Mouse (Mus musculus): ENCODE data around the gene Hpd.
A peak's percentile ranks its signal among the peaks of the same experiment; 100 is the strongest.

The Hpd gene

DNA sequence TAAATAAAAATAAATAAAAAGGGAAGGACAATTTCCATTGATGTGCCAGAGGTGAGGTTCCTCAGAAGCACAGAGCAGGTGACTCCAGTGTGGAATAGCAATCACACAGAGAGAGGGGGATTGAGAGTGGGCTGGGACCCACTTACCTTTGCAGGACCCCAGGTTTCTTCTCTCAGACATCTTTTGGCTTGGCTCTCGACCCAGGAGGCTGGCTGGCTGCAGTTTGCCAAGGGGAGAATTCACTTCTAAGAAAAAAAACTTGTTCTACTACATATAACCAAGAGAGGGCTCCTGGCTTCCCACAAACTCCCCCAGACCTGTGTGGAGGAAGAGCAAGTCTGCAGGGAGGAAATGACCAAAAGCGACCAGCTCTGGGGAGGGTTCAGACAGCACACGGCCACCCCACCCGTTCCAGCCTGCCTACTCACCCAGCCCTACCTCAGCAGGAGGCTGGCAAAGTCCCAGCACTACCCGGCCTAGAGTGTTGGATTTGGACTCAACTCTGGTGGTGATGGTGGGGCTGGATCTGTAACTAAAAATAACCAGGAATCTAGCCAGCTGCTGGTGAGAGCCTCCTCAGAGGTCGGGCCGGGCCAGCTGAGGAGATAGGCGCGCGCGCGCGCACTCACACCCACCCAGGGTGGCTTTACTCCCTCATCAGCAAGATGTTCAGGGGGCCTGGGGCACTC is 48.2 kb downstream of the Hpd start:
- no peak for DNase-seq (ENCODE audit: low read depth)

DNA sequence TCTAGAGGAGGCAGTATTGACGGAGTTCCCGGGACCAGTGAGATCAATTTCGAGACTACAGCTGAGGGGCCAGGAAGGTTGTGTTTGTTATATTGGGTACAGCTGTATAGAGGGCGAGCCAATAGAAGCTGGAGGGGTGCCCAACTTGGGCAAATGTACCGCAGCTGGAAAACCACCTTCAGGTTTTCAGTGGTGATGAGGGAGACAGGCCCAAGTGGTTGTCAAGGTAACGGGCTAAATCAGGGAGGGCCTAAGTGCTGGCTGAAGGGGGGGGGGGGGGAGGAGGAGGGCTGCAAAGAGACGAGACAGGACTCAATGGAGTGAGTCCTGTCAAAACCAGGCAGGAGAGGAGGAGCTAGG is 48.8 kb downstream of the Hpd start:
- no peak for DNase-seq (ENCODE audit: low read depth)

DNA sequence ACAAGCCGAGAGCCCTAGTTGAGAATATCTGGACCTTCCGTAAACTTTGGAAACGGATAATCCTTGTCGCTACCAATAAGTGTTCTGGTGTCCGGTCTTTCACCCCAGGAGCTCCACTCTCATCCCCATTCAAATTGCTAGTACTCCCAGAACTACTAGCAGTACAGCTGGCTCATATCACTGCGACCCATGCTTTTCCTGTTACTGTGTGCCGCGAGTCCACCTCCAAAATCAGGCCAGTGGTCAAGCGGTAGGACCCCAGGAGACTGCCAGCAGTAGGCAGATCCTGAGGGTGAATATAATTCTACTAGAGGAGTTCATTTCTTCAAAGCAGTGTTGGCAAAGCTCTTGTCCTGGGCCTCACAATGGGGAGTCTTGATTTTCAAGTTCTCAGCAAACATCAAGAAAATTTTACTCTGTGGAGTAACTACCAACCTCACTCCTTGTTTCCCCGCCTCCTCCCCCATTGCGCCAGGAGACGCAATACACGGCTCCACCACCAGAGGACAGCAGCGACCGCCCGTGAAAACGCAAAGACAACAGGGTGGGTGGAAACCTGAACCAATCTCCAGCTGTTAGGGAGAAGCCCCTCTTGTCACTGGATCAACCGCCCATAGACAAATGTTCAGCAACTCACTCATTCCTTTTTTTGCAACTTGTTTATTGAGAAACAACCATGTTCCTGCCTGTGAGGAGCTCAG is 49.3 kb downstream of the Hpd start:
- DNase-seq (ENCODE audit: low read depth), result peak; percentile 84

DNA sequence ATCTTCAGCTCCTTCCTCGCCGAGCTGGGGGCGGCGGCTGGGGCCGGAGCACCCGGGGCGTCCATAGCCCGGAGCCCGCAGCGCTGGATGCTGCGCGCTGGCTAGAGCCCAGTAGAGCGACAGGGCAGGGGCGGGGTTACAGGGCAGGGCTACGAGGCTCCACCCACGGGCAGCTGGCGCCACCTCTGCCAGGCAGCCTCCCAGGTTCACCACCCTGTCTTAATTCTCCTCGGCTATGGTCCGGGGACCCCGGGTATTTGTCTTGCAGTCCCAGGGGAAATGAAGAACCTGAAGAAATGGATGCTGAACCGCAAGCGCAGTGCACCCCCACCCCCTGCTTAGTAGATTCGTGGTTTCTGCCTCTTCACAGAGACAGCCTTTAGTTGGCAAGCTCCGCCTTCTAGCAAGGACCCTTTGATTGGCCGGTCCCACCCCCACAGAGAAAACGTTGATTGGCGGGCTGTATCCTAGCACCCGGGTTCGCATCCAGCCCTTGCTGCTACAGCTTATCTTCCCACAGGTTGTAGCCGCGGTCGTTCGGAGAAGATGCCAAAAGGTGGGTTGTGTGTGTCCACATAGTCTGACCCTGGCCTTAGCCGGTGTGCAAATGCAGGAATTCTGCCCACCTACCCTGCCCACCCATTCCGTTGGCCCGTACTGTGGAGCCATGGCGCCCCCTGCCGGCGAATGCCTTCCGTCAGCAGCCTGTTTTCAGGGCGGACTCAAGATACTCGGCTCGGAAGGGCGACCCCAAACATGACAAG is 50.0 kb downstream of the Hpd start, which contains the start of gene Rhof:
Rhof (minus strand) TSS at position 385 of the 764 bp plus-strand sequence.
- DNase-seq (ENCODE audit: low read depth), result peak; percentile 79

DNA sequence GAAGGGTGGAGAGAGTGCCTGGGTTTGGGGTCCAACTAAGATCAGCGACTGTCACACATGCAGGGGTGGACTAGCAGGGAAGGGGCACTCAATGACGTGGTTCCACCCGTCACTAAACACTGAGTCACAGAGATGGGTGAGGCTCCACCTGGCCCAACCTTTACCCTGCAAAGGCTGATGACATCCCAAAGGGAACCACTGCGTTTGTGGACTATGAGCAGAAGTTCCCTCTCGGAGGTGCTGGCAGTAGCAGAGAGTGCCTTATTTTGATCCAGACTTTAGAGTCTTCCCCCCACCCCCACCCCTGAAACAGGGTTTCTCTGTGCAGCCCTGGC is 51.7 kb downstream of the Hpd start:
- no peak for DNase-seq (ENCODE audit: low read depth)

DNA sequence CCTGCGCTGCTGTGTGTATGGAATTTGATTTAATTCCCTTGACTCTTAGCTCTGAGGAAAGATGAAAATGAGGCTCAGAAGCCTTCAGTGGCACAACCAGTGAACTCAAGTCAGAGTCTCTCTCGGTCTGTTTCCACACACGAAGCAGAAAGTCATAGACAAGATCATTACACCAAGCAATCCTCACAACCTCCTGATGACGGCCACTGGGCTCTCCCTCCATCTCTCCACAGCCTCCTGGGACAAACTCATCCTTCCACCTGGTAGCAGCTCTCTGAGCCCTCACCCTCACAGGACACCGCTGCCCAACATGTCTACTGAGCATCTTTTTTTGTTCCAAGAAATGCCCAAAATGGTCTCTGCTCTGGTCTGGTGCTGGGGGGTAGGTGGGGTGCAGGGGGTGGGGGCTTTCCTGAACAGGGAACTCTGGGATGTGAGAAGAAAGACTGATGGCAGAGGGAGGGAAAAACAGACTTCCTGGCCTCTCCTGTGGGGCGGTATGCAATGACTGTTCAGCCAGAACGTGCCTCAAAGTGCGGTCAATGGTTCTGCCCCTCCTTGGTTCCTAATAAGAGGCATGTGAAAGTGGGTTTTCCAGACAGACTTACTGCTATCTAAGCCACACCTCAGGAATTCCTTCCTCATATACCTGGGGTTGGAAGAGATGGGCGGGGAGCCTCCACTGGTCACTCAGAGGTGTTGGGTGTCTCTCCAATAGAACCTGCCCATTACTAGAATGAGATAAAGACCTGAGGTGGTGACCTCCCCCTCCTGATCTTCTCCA is 52.3 kb downstream of the Hpd start:
- DNase-seq (ENCODE audit: low read depth), result no peak

DNA sequence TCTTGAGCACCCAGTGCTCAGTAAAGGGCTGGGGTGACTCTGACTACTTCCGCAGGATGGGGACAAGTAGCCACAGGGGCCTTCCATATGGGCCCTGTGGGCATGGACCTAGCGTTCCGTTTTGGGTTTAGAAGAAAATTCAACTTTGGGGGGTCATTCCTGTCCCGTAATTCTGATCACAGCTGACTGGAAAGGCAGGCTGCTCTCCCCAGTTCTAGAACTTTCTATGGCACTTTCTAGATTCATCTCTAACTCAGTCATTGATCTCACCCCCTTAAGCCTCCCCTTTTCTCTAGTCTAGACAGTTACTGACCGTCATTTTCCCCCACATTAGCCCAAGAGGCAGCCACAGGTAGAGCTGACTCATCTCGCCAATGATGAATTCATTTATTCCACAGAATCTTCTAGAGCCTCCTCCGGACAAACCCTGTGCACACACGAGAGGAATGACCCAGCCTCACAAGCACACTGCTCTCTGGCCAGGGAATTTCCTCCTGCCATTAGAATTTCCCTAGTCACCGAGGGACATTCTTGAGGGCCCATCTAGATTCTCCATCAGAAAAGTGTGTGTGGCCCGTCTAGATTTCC is 53.3 kb downstream of the Hpd start:
- no peak for DNase-seq (ENCODE audit: low read depth)

DNA sequence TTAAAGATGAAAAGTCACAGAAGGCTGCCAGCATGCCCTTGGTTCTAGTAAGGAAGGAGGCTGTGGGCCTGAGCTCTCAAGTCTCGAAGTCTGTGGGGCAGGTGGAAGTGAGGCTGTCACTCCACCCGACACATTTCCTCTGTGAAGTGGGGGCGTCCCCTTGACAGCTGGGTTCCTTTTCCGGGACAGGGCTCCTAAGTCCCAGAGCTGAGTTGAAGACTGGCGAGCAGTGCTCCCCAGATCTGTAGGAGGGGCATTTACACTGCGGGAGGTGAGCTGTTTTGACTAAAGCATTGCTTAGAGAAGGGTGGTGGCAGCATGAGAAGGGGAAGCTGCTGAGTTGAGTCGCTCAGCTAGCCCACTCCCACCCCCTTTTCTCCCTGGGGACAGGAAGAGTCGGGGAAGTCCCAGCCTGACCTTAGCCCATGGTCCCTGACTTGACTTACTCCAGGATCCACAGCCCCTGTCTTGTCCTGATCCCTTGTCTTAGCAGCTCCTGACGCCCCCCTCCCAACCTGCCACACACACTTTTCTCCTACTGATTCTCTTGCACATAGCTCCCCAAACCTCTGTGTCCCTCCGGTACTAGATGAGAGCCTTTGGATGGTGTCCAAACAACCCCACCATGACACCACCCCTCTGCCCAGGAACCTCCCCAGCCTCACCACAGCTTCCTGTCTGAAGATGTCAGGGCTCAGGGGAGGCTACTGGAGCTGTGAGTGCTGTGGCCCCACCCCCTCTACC is 53.9 kb downstream of the Hpd start:
- no peak for DNase-seq (ENCODE audit: low read depth)

DNA sequence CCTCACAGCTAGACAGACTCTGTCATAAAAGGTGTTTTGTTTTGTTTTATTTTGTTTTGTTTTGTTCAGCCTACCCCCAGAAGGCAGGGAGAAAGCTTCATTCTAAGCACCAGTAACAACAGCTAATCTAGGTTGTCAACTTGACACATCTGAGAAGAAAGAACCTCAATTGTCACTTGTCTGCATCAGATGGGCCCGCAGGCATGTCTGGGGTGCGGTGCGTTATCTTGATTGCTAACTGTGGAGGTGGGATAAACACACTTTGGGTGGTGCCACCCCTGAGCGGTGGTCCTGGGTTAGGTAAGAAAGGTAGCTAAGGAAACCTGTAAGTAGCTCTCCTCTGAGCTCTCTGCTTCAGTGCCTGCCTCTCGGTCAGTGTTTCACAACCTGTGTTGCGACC is 55.5 kb downstream of the Hpd start:
- DNase-seq (ENCODE audit: low read depth), result no peak

DNA sequence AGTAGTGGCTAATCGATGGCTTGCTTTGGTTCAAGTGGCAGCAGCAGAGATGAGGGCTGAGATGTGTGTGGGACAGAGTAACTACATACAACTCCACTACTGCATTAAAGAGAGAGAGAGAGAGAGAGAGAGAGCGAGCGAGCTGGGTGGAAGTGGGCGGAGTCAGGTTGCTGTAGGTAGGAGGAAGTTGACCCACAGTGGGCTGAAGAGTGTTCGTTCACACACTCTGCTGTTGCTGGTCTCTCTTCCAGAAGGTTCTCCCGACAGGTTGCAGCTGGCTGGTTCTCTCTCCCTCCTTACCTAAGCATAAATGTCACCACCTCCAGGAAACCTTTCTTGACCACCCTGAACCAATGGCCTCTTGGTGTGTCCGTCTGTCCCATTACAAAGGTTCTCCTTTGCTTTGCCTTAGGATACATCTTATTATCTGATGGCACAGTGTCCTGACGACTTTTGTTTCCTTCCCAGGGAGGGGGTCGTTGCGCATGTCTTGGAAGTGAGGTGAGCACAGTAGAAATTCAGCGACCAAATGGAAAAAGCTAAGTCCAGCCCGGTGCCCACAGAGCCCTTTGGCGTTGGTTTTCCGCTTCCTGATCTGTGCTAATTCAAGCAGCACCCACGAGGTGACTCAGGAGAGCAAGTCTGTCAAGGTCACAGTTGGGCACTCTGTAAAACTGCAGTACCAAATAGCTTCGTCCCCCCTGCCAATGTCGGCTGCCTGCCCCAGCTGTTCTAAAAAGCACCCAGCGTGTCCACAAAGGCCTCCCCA is 56.7 kb downstream of the Hpd start:
- DNase-seq (ENCODE audit: low read depth), result no peak

DNA sequence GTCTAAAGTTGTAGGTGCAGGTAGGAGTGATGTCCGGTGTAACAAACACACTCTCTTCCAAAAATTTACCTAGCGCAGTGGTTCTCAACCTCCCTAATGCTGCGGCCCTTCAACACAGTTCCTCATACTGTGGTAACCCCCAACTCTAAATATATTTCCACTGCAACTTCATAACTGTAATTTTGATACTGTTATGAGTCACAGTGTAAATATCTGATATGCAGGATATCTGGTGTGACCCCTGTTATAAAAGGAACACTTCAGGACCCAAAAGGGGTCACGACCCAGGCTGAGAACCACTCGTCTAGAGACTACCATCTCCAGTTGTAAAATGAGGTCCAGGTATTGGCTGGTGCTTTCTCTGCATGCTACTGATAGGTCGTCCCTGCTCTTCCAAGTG is 57.4 kb downstream of the Hpd start:
- DNase-seq (ENCODE audit: low read depth), result no peak

DNA sequence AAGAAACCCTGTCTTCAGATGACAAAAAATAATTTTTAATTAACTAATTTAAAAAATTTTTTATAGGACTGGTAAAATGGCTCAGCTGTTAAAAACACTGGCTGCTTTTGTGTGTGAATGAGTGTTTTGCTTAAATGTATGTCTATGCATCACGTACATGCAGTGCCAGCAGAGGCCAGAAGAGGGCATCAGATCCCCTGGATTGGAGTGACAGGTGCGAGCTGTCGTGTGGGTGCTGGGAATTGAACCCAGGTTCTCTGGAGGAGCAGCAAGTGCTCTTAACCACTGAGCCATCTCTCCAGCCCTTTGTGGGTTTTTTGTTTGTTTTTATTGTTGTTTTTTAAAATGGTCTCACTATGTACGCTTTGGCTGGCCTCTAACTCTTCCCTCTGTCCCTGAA is 60.3 kb downstream of the Hpd start:
- no peak for DNase-seq (ENCODE audit: low read depth)
